Mouse (Mus musculus) myocyte (in vitro differentiated cells): ENCODE data around the gene Col4a5.

Experiments
- E2F4 ChIP-seq: IDR thresholded peaks from one replicate; pipeline ENCODE4 v1.6.1; 2011; ENCODE audit warnings: mild to moderate bottlenecking, control low read depth, moderate library complexity; ENCODE audit not compliant: insufficient read depth
- POLR2A ChIP-seq: IDR thresholded peaks from one replicate; pipeline ENCODE4 v1.6.1; 2011; ENCODE audit warnings: low read depth, mild to moderate bottlenecking, control low read depth, moderate library complexity; ENCODE audit not compliant: insufficient read length
- POLR2AphosphoS2 ChIP-seq: IDR thresholded peaks from one replicate; pipeline ENCODE4 v1.6.1; 2011; ENCODE audit warnings: low read depth, control low read depth; ENCODE audit not compliant: insufficient read length
- SRF ChIP-seq: IDR thresholded peaks from one replicate; pipeline ENCODE4 v1.6.1; 2011; ENCODE audit warnings: low read depth; ENCODE audit not compliant: control insufficient read depth, insufficient read length

GRCm38 (mm10) chrX:141724391-141724891 is 249.3 kb downstream of the Col4a5 start:
- no peak for TF ChIP-seq E2F4
- TF ChIP-seq POLR2AphosphoS2, result no peak
- TF ChIP-seq POLR2A, result no peak
- no peak for TF ChIP-seq SRF
